Mouse (Mus musculus): ENCODE measurements at regions not wholly inside any gene's neighbourhood (a gene's known extent, or its start where the extent isn't known, plus 50 kb on each side); places are given as distances from the start of the nearest gene placed in this dataset.

DNA sequence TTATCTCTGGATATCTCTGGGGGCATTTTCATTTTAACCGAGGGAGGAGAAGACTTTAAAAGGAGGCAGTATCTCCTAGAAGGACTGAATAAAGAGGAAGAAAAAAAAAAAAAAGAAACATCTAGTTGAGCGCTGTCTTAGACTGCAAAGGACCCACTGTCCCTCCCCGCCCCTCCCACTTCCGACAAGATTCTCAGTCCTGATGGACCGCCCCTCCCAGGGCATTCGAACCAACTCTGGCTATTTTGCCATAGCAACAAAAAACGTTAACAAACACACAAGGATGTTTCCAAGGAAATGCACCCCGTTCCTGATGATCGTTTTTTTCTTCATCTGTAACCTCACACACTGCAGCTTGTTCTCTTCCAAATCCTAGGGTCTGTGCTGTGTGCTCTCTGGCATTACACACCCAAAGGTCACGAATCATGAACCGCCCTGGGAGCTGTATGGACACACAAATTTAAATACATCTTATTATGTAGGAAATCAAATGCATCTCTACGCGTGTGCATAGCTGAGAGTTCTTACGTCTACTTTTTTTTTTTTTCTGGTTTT is 75.8 kb downstream of the Rnd3 start:
- TF ChIP-seq CTCF (conservative IDR thresholded peaks at IDR 0.05) = no peak
- Histone ChIP-seq H3K27ac (no peak overlapping the region), H3K4me3 (no peak overlapping the region)
- DNase-seq (ENCODE audit: low spot score in 2 of 2) = no peak

DNA sequence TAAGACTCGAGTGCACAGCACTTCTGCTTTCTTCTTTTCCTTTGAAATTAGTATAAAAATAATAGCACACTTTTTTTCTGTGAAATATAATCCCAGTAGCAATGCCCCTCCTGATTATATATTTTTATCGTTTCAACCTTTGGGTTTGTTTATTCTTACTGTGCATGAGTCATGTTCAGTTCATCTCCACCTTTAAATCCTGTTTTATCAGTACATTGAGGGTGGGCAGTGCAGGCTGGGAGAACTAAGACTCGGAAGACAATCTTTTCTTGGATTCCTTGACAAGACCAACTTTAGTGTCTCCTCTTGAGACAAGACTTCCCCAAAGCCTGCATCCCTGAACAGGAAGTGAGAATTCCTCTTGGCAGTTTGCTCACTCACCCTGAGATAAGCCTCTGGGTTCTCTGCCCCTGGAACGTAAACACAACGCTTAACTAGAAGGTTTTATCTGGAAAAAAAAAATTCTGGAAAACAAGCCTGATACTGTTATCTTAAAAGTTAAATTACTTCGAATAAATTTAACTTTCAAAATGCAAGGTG is 76.5 kb downstream of the Rnd3 start:
- H3K27ac ChIP-seq = no peak overlapping the region
- no peak for DNase-seq (ENCODE audit: low spot score in 2 of 2)
- TF ChIP-seq CTCF (conservative IDR thresholded peaks at IDR 0.05) = no peak

DNA sequence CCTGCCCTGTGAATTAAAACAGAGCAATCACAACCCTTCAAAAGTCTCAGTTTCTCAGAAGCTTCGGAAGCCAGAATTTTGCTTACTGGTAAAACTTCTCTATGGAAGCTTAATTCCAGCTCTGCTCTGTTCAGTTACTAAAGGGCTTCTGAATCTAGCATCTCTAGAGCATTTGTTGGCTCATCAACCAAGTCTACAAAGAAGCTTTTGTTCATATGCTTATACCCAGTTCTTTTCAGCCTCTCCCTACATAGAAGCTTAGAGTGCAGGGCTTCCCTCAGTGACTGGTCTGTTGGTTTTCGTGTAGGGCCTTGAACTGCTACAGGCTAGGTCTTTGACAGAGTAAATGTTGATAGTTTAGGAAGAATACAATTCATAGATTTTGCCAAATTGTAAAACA is 78.0 kb downstream of the Rnd3 start:
- DNase-seq (ENCODE audit: low spot score in 2 of 2) = no peak
- no peak for TF ChIP-seq CTCF (conservative IDR thresholded peaks at IDR 0.05)
- Histone ChIP-seq H3K27ac (no peak overlapping the region), H3K4me3 (no peak overlapping the region)

More for the DNA sequence above, 76.5 kb downstream of the Rnd3 start:
- H3K4me3 ChIP-seq = no peak overlapping the region

DNA sequence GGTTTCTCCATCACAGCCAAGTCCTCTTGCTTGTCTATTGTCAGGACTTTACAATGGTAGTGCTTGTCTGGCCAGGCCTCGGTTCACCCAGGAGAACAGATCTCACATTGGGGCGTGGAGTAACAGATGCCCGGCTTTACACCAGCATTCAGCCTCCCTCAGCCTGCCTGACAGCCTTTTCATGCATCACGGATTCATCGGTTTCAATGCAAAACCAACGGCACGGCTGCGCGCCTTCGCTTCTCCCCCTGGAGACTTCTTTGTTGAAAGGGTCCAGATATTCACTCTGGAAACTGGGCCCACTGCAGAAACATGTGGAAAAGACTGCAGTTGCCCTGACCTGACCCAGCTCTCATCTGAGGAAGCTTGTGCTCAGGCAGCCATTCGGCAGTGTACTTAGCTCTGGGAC is 82.5 kb downstream of the Rnd3 start:
- Histone ChIP-seq H3K4me3 (peak overlapping the region; percentile 36; the same call in 1 of the 2 replicates), H3K27ac (no peak overlapping the region)
- DNase-seq (ENCODE audit: low spot score in 2 of 2) = peak; percentile 10 to 17
- no peak for TF ChIP-seq CTCF (conservative IDR thresholded peaks at IDR 0.05)

DNA sequence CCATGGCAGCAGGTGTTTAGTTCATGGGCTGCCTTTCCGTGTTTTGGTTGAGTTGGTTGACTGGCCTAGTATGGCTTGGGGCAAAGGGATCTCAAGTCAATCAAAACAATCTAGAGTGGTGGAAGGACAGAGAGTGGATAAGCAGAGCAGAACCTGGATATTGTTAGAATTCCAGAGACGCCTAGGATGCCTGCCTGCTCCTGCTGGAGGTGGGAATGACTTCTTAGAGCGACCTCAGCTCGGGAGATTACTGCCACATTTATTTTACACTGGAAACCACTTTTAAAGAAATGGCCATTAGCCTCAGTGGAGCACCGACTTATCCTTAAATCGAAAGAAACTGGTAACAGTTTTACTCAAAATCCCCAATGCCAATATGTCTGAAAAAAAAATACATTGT is 83.1 kb downstream of the Rnd3 start:
- DNase-seq (ENCODE audit: low spot score in 2 of 2) = no peak
- Histone ChIP-seq H3K4me3 (no peak overlapping the region), H3K27ac (no peak overlapping the region)
- TF ChIP-seq CTCF (conservative IDR thresholded peaks at IDR 0.05) = no peak

DNA sequence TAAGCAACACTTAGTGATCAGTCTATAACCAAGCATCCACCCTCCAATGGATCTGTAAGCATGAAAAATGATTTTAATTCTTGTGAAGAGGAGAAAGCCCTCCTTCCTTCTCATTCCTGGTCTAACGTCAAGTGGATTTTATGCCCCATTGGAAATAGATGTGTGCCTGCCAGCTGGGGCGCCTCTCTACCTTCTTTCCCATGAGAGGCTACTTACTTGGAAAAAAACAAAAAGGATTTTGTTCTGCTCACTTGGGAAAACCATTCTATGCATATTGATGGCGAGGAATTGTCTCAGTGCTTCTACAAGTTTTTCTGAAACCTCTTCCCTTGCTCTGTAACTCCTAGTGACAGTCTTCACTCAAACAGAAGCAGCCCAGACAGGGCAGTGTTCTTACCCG is 84.1 kb downstream of the Rnd3 start:
- TF ChIP-seq CTCF (conservative IDR thresholded peaks at IDR 0.05) = no peak
- Histone ChIP-seq H3K4me3 (no peak overlapping the region), H3K27ac (no peak overlapping the region)
- no peak for DNase-seq (ENCODE audit: low spot score in 2 of 2)

DNA sequence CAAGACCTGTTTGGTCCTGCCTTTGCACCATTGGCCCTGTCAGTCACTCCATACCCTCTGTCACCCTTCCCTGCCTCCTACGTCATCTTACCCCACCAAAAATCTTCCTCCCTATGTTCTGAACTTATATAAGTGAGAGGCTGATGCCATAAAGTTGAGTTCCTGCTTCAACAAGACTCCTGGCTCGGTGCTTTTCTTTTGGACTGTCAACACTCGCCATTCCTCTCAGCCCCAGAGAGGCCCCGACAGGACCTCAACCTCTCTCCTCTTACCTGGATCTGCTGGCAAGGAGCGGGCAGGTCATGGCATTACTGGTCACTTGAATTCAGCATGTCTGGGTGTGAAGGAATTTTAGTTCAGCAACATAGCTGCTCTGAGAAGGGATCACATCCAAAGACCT is 86.9 kb downstream of the Rnd3 start:
- Histone ChIP-seq H3K4me3 (no peak overlapping the region), H3K27ac (no peak overlapping the region)
- TF ChIP-seq CTCF (conservative IDR thresholded peaks at IDR 0.05) = no peak
- no peak for DNase-seq (ENCODE audit: low spot score in 2 of 2)

DNA sequence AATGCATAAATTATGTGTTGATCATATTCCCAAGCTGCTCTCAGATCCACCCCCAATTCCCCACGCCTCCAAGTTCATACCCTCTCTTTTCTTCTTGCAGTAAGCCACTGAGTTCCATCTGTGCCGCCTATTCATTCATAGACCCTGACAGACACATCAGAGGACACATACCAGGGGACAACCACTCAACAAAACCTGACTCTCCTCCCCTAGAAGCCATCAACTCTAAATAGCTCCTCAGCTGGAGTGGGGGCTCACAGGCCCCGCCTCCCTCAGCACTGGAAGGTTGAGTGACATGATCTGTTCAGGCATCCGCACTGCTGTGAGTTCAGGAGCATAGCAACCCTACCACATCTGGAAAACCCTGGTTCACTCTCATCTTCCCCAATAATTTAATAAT is 90.8 kb downstream of the Rnd3 start:
- no peak for TF ChIP-seq CTCF (conservative IDR thresholded peaks at IDR 0.05)
- Histone ChIP-seq H3K27ac (no peak overlapping the region), H3K4me3 (no peak overlapping the region)
- no peak for DNase-seq (ENCODE audit: low spot score in 2 of 2)

DNA sequence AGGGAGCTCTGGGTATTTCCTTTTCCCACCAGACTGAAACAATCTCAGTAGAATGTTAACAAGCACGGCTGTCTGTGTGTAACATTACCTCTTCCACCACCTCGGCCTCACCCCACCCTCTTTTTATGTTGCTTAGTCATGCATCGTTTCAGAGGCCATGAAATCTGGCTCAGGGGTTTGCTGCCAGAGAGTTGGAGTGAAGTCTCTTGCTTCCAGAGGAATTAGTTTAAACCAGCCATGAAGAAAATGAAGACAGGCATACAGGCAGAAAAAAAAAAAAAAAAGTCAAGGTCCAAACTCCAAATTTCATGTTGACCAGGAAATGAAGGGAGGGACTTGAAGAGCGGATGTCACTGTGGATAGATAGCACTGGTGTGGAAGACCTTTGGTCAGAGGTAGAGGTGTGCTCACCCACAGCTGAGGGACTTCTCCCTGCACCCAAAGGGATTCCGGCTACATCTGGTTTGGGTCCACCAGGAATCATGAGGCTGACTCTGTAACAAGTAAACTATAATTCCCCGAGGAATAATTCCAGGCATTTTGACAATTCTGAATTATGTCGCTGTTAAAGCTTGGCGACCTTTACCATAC is 92.7 kb downstream of the Rnd3 start:
- H3K4me3 ChIP-seq = no peak overlapping the region
- DNase-seq (ENCODE audit: low spot score in 2 of 2) = no peak
- no peak for TF ChIP-seq CTCF (conservative IDR thresholded peaks at IDR 0.05)
- no peak overlapping the region for H3K27ac ChIP-seq

DNA sequence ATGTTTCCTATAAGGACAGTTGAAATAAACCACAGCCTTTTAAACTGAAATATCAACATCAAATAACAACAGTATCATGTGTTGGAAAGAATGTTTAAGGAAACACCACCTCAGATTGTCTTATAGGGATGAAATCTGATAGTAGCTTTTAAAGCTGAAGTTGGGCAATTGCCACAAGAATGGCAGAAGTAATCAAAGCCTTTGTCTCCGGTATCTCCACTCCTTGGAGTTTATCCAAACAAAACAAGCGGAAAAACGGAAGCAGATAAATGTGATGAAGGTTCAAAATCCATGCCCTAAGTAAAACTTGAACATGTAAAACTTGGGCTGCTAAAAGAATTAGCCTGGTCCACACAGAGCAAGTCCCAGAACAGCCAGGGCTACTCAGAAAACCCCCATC is 93.6 kb downstream of the Rnd3 start:
- H3K27ac ChIP-seq = no peak overlapping the region
- TF ChIP-seq CTCF (conservative IDR thresholded peaks at IDR 0.05) = no peak
- H3K4me3 ChIP-seq = no peak overlapping the region
- no peak for DNase-seq (ENCODE audit: low spot score in 2 of 2)

DNA sequence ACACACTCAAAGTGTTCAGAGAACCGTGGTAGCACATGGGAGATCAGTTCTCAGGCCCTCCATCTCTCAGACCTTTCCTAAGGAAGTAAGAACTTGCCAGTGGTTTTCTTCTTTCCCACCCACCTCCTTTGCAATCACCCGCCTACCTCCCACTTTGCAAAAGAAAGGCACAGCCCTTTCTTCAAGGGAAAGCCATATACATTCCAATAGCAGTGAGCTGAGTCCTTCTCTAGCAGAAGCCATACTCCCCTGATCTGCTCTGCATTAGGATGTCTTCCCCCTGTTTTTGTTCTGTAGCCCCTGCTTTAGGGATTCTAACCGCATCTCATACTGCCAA is 99.1 kb downstream of the Rnd3 start:
- Histone ChIP-seq H3K4me3 (no peak overlapping the region), H3K27ac (no peak overlapping the region)
- DNase-seq (ENCODE audit: low spot score in 2 of 2) = no peak
- TF ChIP-seq CTCF (conservative IDR thresholded peaks at IDR 0.05) = no peak

DNA sequence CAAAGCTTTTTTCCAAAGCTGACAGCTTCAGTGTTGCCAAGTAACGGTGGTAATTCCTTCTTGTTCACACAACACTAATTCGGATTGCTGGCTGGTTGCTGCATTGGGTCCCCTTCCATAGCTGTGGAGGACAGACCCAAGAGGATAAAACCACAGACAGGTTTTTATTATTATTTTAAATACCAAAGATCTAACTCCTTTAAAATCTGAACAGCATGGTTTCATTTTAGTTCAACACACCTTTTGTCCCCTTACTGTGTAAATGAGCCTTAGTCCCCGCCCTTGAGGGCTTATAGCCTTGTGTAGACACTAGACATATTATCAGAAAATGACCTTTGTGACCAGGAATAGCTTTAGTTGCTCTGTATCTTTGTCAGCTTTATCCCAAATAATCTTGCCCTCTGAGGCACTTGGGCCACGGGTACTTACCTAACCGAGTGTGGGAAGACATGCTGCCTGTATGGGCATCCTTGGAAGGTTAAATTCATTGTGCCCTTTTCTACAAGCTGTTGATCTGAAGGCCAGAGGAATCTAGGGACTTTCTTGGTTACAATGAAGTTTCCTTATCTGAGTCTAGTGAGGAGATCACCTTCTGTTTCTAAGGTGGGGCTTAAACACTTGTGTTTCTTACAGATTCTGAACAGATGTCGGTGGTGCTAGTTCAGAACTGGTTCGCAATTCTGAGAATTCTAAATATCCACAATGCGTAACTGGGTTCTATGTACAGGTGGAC is 99.6 kb downstream of the Rnd3 start:
- no peak overlapping the region for H3K27ac ChIP-seq
- TF ChIP-seq CTCF (conservative IDR thresholded peaks at IDR 0.05) = no peak
- no peak overlapping the region for H3K4me3 ChIP-seq
- no peak for DNase-seq (ENCODE audit: low spot score in 2 of 2)

DNA sequence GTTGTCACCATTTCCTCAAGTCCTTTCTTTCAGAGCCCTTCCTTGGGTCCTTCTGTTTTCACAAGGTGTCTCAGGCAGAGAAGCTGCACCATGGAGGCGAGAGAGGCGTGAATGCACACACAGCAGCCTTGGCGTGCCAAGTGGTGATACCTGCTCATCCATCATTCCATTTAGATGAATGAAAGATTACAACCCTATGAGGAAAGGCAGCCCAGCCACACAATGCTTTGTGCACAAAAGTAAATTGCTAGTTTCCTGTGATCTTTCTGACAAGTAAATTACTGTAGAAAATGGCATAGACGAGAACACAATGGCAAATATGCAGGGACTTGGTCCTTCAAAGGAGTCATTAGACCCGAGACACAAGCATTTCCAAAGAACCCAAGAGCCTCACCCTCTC is 101.4 kb downstream of the Rnd3 start:
- Histone ChIP-seq H3K4me3 (no peak overlapping the region), H3K27ac (no peak overlapping the region)
- TF ChIP-seq CTCF (conservative IDR thresholded peaks at IDR 0.05) = no peak
- DNase-seq (ENCODE audit: low spot score in 2 of 2) = no peak

DNA sequence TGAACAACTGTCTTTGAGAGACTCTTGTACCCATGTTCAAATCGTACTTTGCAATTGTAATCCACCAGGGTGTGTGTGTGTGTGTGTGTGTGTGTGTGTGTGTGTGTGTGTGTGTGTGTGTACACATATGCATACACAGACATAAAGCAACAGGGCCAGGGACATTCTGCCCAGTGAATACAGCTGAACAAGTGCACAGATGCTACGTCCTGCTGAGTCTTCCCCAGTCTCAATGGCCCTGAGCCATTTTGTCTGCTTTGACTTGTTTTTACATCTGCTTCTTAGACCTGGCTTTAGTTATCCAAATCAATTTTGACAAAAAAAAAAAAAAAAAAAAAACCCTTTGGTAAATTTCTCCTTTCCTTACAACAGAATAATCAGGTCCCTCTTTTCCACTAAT is 103.3 kb downstream of the Rnd3 start:
- no peak overlapping the region for H3K4me3 ChIP-seq
- no peak for TF ChIP-seq CTCF (conservative IDR thresholded peaks at IDR 0.05)
- H3K27ac ChIP-seq = no peak overlapping the region
- DNase-seq (ENCODE audit: low spot score in 2 of 2) = no peak

Measured in layer of hippocampus, adult 2 months (tissue).